Mouse (Mus musculus) embryonic facial prominence, embryonic 13.5 days (tissue): ENCODE measurements around the gene Gpr4. TPM values are rescaled to one million over a fixed set of nuclear protein-coding genes. Genes with fewer than 3 reads are reported as not detected.
A peak's percentile ranks its signal among the peaks of the same experiment; 100 is the strongest.

Experiments used
- ATAC-seq: fragments of 200-750 bp; cut with Nextera tagmentation; 2 replicates; pipeline ENCODE4 v1.8.0; 2017; ENCODE audit warnings: low read depth; ENCODE audit not compliant: insufficient number of reproducible peaks, insufficient read depth, low FRiP score, low TSS enrichment
- H3K27ac ChIP-seq: fragments of 300-500 bp; sonication (generic); 2 replicates; pipeline ENCODE4 v1.5.1; 2015; ENCODE audit warnings: moderate library complexity, mild to moderate bottlenecking, inconsistent platforms
- H3K27me3 ChIP-seq: fragments of 300-500 bp; sonication (generic); 2 replicates; pipeline ENCODE4 v1.6.1; 2015; ENCODE audit warnings: mild to moderate bottlenecking, inconsistent platforms
- H3K36me3 ChIP-seq: fragments of 300-500 bp; sonication (generic); 2 replicates; pipeline ENCODE4 v1.6.1; 2015; ENCODE audit warnings: mild to moderate bottlenecking, inconsistent platforms
- H3K4me1 ChIP-seq: fragments of 300-500 bp; sonication (generic); 2 replicates; pipeline ENCODE4 v1.6.1; 2015; ENCODE audit warnings: inconsistent platforms
- H3K4me2 ChIP-seq: fragments of 300-500 bp; sonication (generic); 2 replicates; pipeline ENCODE4 v1.6.1; 2015; ENCODE audit warnings: moderate library complexity, mild to moderate bottlenecking, inconsistent platforms
- H3K4me3 ChIP-seq: fragments of 300-500 bp; sonication (generic); 2 replicates; pipeline ENCODE4 v1.5.1; 2015; ENCODE audit warnings: mild to moderate bottlenecking, inconsistent platforms
- H3K9ac ChIP-seq: fragments of 300-500 bp; sonication (generic); 2 replicates; pipeline ENCODE4 v1.6.1; 2015; ENCODE audit warnings: mild to moderate bottlenecking, inconsistent platforms
- H3K9me3 ChIP-seq: fragments of 300-500 bp; sonication (generic); 2 replicates; pipeline ENCODE4 v1.6.1; 2016; ENCODE audit warnings: inconsistent platforms
- WGBS: fragments of 180-500 bp; shearing (Covaris S2); methylation state at CpG from one replicate; pipeline ENCODE4 v1.1.7; 2015; ENCODE audit warnings: mixed read lengths; 5-methylcytosine and 5-hydroxymethylcytosine counted together
- polyA plus RNA-seq: library from polyadenylated mRNA; unstranded; fragments of >200 nt; fragmentation: Nextera tagmentation; extraction: Ambion mirVana; gene quantifications from 2 replicates; pipeline ENCODE4 v1.2.1, GENCODE M21; 2015

Gene Gpr4
- polyA plus RNA-seq, 1 experiment from 2014 or later = 1.6 TPM

DNA sequence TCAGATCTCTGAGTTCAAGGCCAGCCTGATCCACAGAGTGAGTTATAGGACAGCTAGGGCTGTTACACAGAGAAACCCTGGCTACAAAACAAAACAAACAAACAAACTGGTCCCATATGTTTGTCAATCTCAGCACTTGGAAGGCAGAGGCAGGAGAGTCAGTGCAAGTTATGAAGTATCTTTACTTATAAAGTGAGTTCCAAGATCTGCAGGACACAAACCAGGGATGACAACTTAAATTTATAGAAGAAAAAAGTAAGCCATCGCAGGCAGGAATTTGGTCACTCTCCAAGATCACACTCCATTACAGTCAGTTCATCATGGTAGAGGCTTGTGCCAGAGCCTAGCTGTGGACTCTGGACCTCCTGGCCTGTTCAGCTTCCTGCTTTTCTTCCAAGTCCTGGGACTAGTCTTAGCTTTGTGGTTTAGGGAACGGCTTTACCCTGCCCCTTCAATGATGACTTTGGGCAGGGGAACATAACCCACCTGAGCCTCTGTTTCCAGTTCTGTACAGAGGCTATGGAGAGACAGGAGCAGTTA lies 17.8 kb downstream of the Gpr4 start:
- WGBS = 97% methylated on average over 2 of the region's 2 CpGs
- no peak for ATAC-seq
- Histone ChIP-seq H3K36me3 (peaks cover 21% of the 10 kb centered on the region; the same call in 1 of the 2 replicates), H3K4me3 (no peak overlapping the region), H3K9me3 (no peaks in the 10 kb centered on the region), H3K27ac (no peak overlapping the region), H3K27me3 (no peaks in the 10 kb centered on the region), H3K4me2 (peak overlapping the region; percentile 75; the same call in 1 of the 2 replicates), H3K4me1 (peaks cover 17% of the 10 kb centered on the region), H3K9ac (peak overlapping the region; percentile 47; the same call in 1 of the 2 replicates)

DNA sequence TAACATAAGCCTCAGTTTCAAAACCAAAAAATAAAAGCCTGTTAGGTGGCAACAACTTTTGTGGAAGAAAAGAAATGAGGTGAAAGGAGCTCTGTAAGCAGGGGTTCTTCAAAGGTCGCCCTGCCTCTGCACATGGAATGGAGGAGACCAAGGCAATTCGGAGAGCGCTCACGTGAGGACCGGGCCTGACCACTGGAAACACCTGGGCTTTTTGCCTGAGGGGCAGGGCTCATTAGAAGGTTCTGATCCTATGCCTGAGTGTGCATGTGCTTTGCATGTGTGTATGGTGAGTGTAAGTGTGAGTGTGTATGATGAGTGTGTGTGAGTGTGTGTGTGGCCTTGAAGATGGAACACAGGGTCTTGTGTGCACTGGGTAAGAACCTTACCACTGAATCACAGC lies 18.6 kb downstream of the Gpr4 start:
- no peak overlapping the region for H3K9ac ChIP-seq
- H3K4me3 ChIP-seq = no peak overlapping the region
- H3K9me3 ChIP-seq = no peaks in the 10 kb centered on the region
- no peak for ATAC-seq
- no peak overlapping the region for H3K27ac ChIP-seq
- no peak overlapping the region for H3K4me2 ChIP-seq
- no peaks in the 10 kb centered on the region for H3K27me3 ChIP-seq
- H3K4me1 ChIP-seq = peaks cover 17% of the 10 kb centered on the region
- 87% methylated on average over 5 of the region's 5 CpGs for WGBS
- peaks cover 13% of the 10 kb centered on the region; the same call in 1 of the 2 replicates for H3K36me3 ChIP-seq

DNA sequence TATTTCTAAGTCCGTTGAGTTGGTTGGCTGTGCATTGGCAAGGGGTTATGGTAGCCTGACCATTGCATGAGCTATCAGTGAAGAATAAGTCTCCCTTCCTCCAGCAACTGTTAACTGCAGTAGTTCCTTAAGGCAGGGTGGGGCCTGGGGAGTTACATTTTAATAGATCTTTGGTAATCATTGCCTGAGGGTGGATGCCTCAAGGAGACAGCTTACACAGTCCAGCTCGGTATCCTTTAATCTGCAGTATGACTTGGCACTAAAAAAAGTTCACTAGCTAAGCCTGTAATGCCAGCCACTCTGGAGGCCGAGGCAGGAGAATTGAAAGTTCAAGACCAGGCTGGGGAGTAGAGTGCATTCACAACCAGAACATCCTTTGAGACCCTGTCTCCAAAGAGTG lies 19.5 kb downstream of the Gpr4 start:
- no peak overlapping the region for H3K4me2 ChIP-seq
- ATAC-seq = no peak
- no peak overlapping the region for H3K9ac ChIP-seq
- peaks cover 13% of the 10 kb centered on the region; the same call in 1 of the 2 replicates for H3K36me3 ChIP-seq
- peaks cover 12% of the 10 kb centered on the region for H3K4me1 ChIP-seq
- no peak overlapping the region for H3K27ac ChIP-seq
- H3K4me3 ChIP-seq = no peak overlapping the region
- WGBS = 84% methylated on average over 3 of the region's 3 CpGs
- no peaks in the 10 kb centered on the region for H3K27me3 ChIP-seq
- H3K9me3 ChIP-seq = no peaks in the 10 kb centered on the region

DNA sequence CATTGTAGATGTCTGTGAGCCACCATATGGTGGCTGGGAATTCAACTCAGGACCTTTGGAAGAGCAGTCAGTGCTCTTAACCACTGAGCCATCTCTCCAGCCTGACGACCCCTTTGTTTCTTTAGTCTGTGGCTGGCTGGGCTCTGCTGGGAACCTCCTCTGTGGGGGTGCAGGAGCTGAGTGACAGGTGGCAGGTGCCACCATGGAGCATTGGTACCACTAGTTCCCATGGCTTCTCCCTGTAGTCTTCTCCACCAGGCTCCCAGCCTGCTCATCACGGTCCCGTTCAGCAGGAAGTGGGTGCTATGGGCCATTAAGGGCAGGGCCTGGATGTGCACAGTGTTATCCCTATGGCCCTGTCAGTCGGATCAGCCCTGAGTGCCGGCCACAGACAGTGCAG lies 22.3 kb downstream of the Gpr4 start:
- 77% methylated on average over 5 of the region's 5 CpGs for WGBS
- H3K36me3 ChIP-seq = peaks cover 13% of the 10 kb centered on the region; the same call in 1 of the 2 replicates

GRCm38 (mm10) chr7:19235092-19235671 lies 22.8 kb downstream of the Gpr4 start:
- Histone ChIP-seq H3K9me3 (no peaks in the 10 kb centered on the region), H3K27me3 (no peaks in the 10 kb centered on the region), H3K27ac (no peak overlapping the region), H3K4me2 (no peak overlapping the region), H3K4me1 (peaks cover 4% of the 10 kb centered on the region; the same call in 1 of the 2 replicates), H3K4me3 (no peak overlapping the region), H3K9ac (no peak overlapping the region), H3K36me3 (peaks cover 13% of the 10 kb centered on the region; the same call in 1 of the 2 replicates)
- WGBS = 86% methylated on average over 2 of the region's 2 CpGs
- no peak for ATAC-seq

More for the DNA sequence above, 22.3 kb downstream of the Gpr4 start:
- Histone ChIP-seq H3K4me1 (peaks cover 4% of the 10 kb centered on the region), H3K27me3 (no peaks in the 10 kb centered on the region), H3K4me3 (no peak overlapping the region), H3K9ac (no peak overlapping the region), H3K27ac (no peak overlapping the region), H3K9me3 (no peaks in the 10 kb centered on the region), H3K4me2 (no peak overlapping the region)
- ATAC-seq = no peak

GRCm38 (mm10) chr7:19236411-19236810 lies 24.1 kb downstream of the Gpr4 start:
- 71% methylated on average over 2 of the region's 2 CpGs for WGBS
- no peak overlapping the region for H3K4me2 ChIP-seq
- no peaks in the 10 kb centered on the region for H3K27me3 ChIP-seq
- H3K36me3 ChIP-seq = peaks cover 9% of the 10 kb centered on the region; the same call in 1 of the 2 replicates
- 0 out of 2 replicates have a peak overlapping the region, but pooled peaks have one; percentile 32 for H3K9ac ChIP-seq
- no peak overlapping the region for H3K27ac ChIP-seq
- peaks cover 4% of the 10 kb centered on the region; the same call in 1 of the 2 replicates for H3K4me1 ChIP-seq
- H3K9me3 ChIP-seq = no peaks in the 10 kb centered on the region
- ATAC-seq = no peak
- no peak overlapping the region for H3K4me3 ChIP-seq

DNA sequence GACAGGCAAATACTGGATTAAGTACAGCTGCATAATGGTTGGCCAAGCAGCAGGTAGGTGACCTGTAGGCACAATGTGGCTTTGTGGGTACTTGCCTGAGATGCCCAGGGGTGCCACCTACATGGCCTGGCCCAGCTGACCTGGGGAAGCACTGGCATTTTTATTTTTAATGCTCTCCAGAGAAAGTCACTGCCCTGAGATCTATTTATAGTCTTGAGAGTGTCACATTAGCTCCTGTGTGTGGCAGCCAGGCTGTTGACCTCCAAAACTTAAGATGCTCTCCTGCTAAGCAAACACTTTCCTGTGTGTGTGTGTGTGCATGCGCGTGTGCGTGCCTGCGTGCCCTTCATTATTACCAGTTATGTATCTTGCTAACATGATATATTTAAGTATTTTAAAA lies 26.0 kb downstream of the Gpr4 start:
- Histone ChIP-seq H3K27ac (no peak overlapping the region), H3K9me3 (no peaks in the 10 kb centered on the region), H3K27me3 (no peaks in the 10 kb centered on the region), H3K4me2 (no peak overlapping the region), H3K9ac (no peak overlapping the region), H3K4me3 (no peak overlapping the region), H3K36me3 (0 out of 2 replicates have a peak, but pooled peaks cover 4% of the 10 kb centered on the region), H3K4me1 (peaks cover 4% of the 10 kb centered on the region; the same call in 1 of the 2 replicates)
- 97% methylated on average over 4 of the region's 4 CpGs for WGBS
- no peak for ATAC-seq

- H3K4me3 ChIP-seq = no peak overlapping the region
- no peaks in the 10 kb centered on the region for H3K36me3 ChIP-seq
- no peaks in the 10 kb centered on the region for H3K27me3 ChIP-seq
- ATAC-seq = peak; percentile 83; the same call in 1 of the 2 replicates
- no peak overlapping the region for H3K27ac ChIP-seq
- no peaks in the 10 kb centered on the region for H3K9me3 ChIP-seq
- H3K4me2 ChIP-seq = no peak overlapping the region
- H3K9ac ChIP-seq = no peak overlapping the region
- H3K4me1 ChIP-seq = peaks cover 4% of the 10 kb centered on the region; the same call in 1 of the 2 replicates
- WGBS = 0% methylated on average over 1 of the region's 1 CpGs
Observed at GRCm38 (mm10) chr7:19239423-19239822, 27.1 kb downstream of the Gpr4 start.

GRCm38 (mm10) chr7:19239986-19240385 lies 27.6 kb downstream of the Gpr4 start:
- Histone ChIP-seq H3K36me3 (peaks cover 4% of the 10 kb centered on the region), H3K4me2 (no peak overlapping the region), H3K27ac (no peak overlapping the region), H3K9ac (no peak overlapping the region), H3K4me1 (peaks cover 4% of the 10 kb centered on the region; the same call in 1 of the 2 replicates), H3K9me3 (no peaks in the 10 kb centered on the region), H3K27me3 (no peaks in the 10 kb centered on the region), H3K4me3 (no peak overlapping the region)
- no peak for ATAC-seq
- WGBS = 55% methylated on average over 4 of the region's 4 CpGs

- H3K9me3 ChIP-seq = no peaks in the 10 kb centered on the region
- ATAC-seq = no peak
- H3K4me1 ChIP-seq = peaks cover 4% of the 10 kb centered on the region; the same call in 1 of the 2 replicates
- H3K27ac ChIP-seq = no peak overlapping the region
- 0 out of 2 replicates have a peak overlapping the region, but pooled peaks have one; percentile 21 for H3K9ac ChIP-seq
- H3K4me2 ChIP-seq = no peak overlapping the region
- WGBS = 91% methylated on average over 8 of the region's 8 CpGs
- peaks cover 14% of the 10 kb centered on the region for H3K36me3 ChIP-seq
- H3K4me3 ChIP-seq = no peak overlapping the region
- H3K27me3 ChIP-seq = no peaks in the 10 kb centered on the region
Observed at GRCm38 (mm10) chr7:19240905-19241463, 28.6 kb downstream of the Gpr4 start.

- WGBS = 91% methylated on average over 1 of the region's 1 CpGs
- no peak for ATAC-seq
- H3K9me3 ChIP-seq = no peaks in the 10 kb centered on the region
- no peak overlapping the region for H3K4me3 ChIP-seq
- peaks cover 22% of the 10 kb centered on the region for H3K36me3 ChIP-seq
- H3K9ac ChIP-seq = no peak overlapping the region
- no peaks in the 10 kb centered on the region for H3K27me3 ChIP-seq
- no peak overlapping the region for H3K27ac ChIP-seq
- no peak overlapping the region for H3K4me2 ChIP-seq
- peaks cover 4% of the 10 kb centered on the region; the same call in 1 of the 2 replicates for H3K4me1 ChIP-seq
Observed at GRCm38 (mm10) chr7:19242005-19242404, 29.7 kb downstream of the Gpr4 start.
